Mouse (Mus musculus): Measurements from ENCODE around the gene Usp22. TPM values are rescaled to one million over a fixed set of nuclear protein-coding genes. Genes with fewer than 3 reads are reported as not detected.

The Usp22 gene
- polyA plus RNA-seq, 1 experiment from 2014 or later = 355 TPM

- no peaks in the 10 kb centered on the region for H3K27me3 ChIP-seq
- ATAC-seq (ENCODE audit: low FRiP score) = no peak
- H3K4me2 ChIP-seq = no peak overlapping the region
- H3K4me1 ChIP-seq (replicated peaks) = no peaks in the 10 kb centered on the region; the same call in 1 of the 2 replicates
- H3K4me3 ChIP-seq = no peak overlapping the region
- WGBS = 62% methylated on average over 3 of the region's 3 CpGs
- H3K9ac ChIP-seq = no peak overlapping the region
- 0 out of 2 replicates have a peak overlapping the region, but pooled peaks have one; percentile 10 for H3K27ac ChIP-seq
- peaks cover 99% of the 10 kb centered on the region for H3K36me3 ChIP-seq
- no peaks in the 10 kb centered on the region for H3K9me3 ChIP-seq
These were observed 16.7 kb downstream of the Usp22 start for GRCm38 (mm10) chr11:61158141-61158540.

- no peak for ATAC-seq (ENCODE audit: low FRiP score)
- H3K27ac ChIP-seq = no peak overlapping the region
- peaks cover 97% of the 10 kb centered on the region for H3K36me3 ChIP-seq
- 96% methylated on average over 2 of the region's 2 CpGs for WGBS
- no peaks in the 10 kb centered on the region; the same call in 1 of the 2 replicates for H3K4me1 ChIP-seq (replicated peaks)
- no peaks in the 10 kb centered on the region for H3K27me3 ChIP-seq
- H3K9me3 ChIP-seq = no peaks in the 10 kb centered on the region
- no peak overlapping the region for H3K4me3 ChIP-seq
- H3K9ac ChIP-seq = no peak overlapping the region
- H3K4me2 ChIP-seq = no peak overlapping the region
These were observed 19.1 kb downstream of the Usp22 start for GRCm38 (mm10) chr11:61155727-61156126.

GRCm38 (mm10) chr11:61150233-61151001 lies 24.4 kb downstream of the Usp22 start:
- 73% methylated on average over 6 of the region's 6 CpGs for WGBS
- H3K4me3 ChIP-seq = no peak overlapping the region

GRCm38 (mm10) chr11:61147300-61147683 lies 27.6 kb downstream of the Usp22 start:
- ATAC-seq (ENCODE audit: low FRiP score) = peak; percentile 86
- Histone ChIP-seq H3K9ac (peak overlapping the region; percentile 73), H3K4me2 (peak overlapping the region; percentile 73), H3K4me3 (peak overlapping the region; percentile 42), H3K4me1 (replicated peaks) (peaks cover 19% of the 10 kb centered on the region), H3K9me3 (no peaks in the 10 kb centered on the region), H3K36me3 (peaks cover 14% of the 10 kb centered on the region), H3K27me3 (peaks cover 27% of the 10 kb centered on the region), H3K27ac (no peak overlapping the region)
- WGBS = 6% methylated on average over 32 of the region's 32 CpGs

More at GRCm38 (mm10) chr11:61150233-61151001, 24.4 kb downstream of the Usp22 start:
- no peak for ATAC-seq (ENCODE audit: low FRiP score)
- H3K4me1 ChIP-seq (replicated peaks) = peaks cover 13% of the 10 kb centered on the region
- H3K9me3 ChIP-seq = no peaks in the 10 kb centered on the region
- H3K4me2 ChIP-seq = no peak overlapping the region
- peaks cover 27% of the 10 kb centered on the region for H3K27me3 ChIP-seq
- H3K27ac ChIP-seq = no peak overlapping the region
- H3K9ac ChIP-seq = no peak overlapping the region
- H3K36me3 ChIP-seq = peaks cover 45% of the 10 kb centered on the region

GRCm38 (mm10) chr11:61146645-61147299 lies 28.1 kb downstream of the Usp22 start:
- peak; percentile 44; the same call in 1 of the 2 replicates for ATAC-seq (ENCODE audit: low FRiP score)
- WGBS = 12% methylated on average over 20 of the region's 20 CpGs
- Histone ChIP-seq H3K36me3 (peaks cover 9% of the 10 kb centered on the region), H3K4me3 (peak overlapping the region; percentile 42), H3K27ac (no peak overlapping the region), H3K9me3 (no peaks in the 10 kb centered on the region), H3K4me1 (replicated peaks) (peaks cover 19% of the 10 kb centered on the region), H3K4me2 (peak overlapping the region; percentile 73), H3K9ac (peak overlapping the region; percentile 73), H3K27me3 (peaks cover 27% of the 10 kb centered on the region)

- Histone ChIP-seq H3K27ac (no peak overlapping the region), H3K4me1 (replicated peaks) (peaks cover 19% of the 10 kb centered on the region), H3K27me3 (peaks cover 27% of the 10 kb centered on the region), H3K4me2 (no peak overlapping the region), H3K9me3 (no peaks in the 10 kb centered on the region), H3K9ac (no peak overlapping the region), H3K36me3 (no peaks in the 10 kb centered on the region), H3K4me3 (no peak overlapping the region)
- WGBS = 66% methylated on average over 8 of the region's 8 CpGs
- ATAC-seq (ENCODE audit: low FRiP score) = no peak
These were observed 29.3 kb downstream of the Usp22 start for GRCm38 (mm10) chr11:61145551-61145950.

- no peak overlapping the region for H3K4me3 ChIP-seq
- ATAC-seq (ENCODE audit: low FRiP score) = no peak
- no peak overlapping the region for H3K4me2 ChIP-seq
- no peaks in the 10 kb centered on the region for H3K36me3 ChIP-seq
- no peaks in the 10 kb centered on the region for H3K9me3 ChIP-seq
- H3K27ac ChIP-seq = no peak overlapping the region
- peaks cover 26% of the 10 kb centered on the region for H3K27me3 ChIP-seq
- WGBS = 83% methylated on average over 7 of the region's 7 CpGs
- peaks cover 19% of the 10 kb centered on the region for H3K4me1 ChIP-seq (replicated peaks)
- H3K9ac ChIP-seq = no peak overlapping the region
These were observed 31.0 kb downstream of the Usp22 start for GRCm38 (mm10) chr11:61143564-61144469.

GRCm38 (mm10) chr11:61142941-61143530 lies 31.8 kb downstream of the Usp22 start:
- H3K36me3 ChIP-seq = no peaks in the 10 kb centered on the region
- H3K4me2 ChIP-seq = no peak overlapping the region
- peaks cover 19% of the 10 kb centered on the region for H3K4me1 ChIP-seq (replicated peaks)
- peaks cover 18% of the 10 kb centered on the region; the same call in 1 of the 2 replicates for H3K27me3 ChIP-seq
- WGBS = 85% methylated on average over 6 of the region's 6 CpGs
- H3K9ac ChIP-seq = no peak overlapping the region
- ATAC-seq (ENCODE audit: low FRiP score) = no peak
- no peaks in the 10 kb centered on the region for H3K9me3 ChIP-seq
- no peak overlapping the region for H3K27ac ChIP-seq
- no peak overlapping the region for H3K4me3 ChIP-seq

- no peaks in the 10 kb centered on the region for H3K9me3 ChIP-seq
- H3K27ac ChIP-seq = no peak overlapping the region
- WGBS = 81% methylated on average over 3 of the region's 3 CpGs
- H3K4me2 ChIP-seq = no peak overlapping the region
- H3K9ac ChIP-seq = no peak overlapping the region
- peaks cover 12% of the 10 kb centered on the region for H3K4me1 ChIP-seq (replicated peaks)
- H3K4me3 ChIP-seq = no peak overlapping the region
- no peaks in the 10 kb centered on the region for H3K36me3 ChIP-seq
- peaks cover 11% of the 10 kb centered on the region; the same call in 1 of the 2 replicates for H3K27me3 ChIP-seq
- ATAC-seq (ENCODE audit: low FRiP score) = no peak
These were observed 32.6 kb downstream of the Usp22 start for GRCm38 (mm10) chr11:61142262-61142661.

- H3K4me1 ChIP-seq (replicated peaks) = peaks cover 6% of the 10 kb centered on the region; the same call in 1 of the 2 replicates
- ATAC-seq (ENCODE audit: low FRiP score) = no peak
- H3K27me3 ChIP-seq = peaks cover 5% of the 10 kb centered on the region; the same call in 1 of the 2 replicates
- H3K9me3 ChIP-seq = no peaks in the 10 kb centered on the region
- WGBS = 76% methylated on average over 2 of the region's 2 CpGs
- H3K27ac ChIP-seq = no peak overlapping the region
- no peak overlapping the region for H3K9ac ChIP-seq
- no peak overlapping the region for H3K4me3 ChIP-seq
- H3K36me3 ChIP-seq = no peaks in the 10 kb centered on the region
- H3K4me2 ChIP-seq = no peak overlapping the region
These were observed 33.2 kb downstream of the Usp22 start for GRCm38 (mm10) chr11:61141693-61142092.

GRCm38 (mm10) chr11:61132943-61133342 lies 41.9 kb downstream of the Usp22 start:
- ATAC-seq (ENCODE audit: low FRiP score) = no peak
- no peak overlapping the region for H3K9ac ChIP-seq

More at GRCm38 (mm10) chr11:61132943-61133342, 41.9 kb downstream of the Usp22 start:
- no peaks in the 10 kb centered on the region for H3K36me3 ChIP-seq
- no peak overlapping the region for H3K27ac ChIP-seq
- H3K4me2 ChIP-seq = no peak overlapping the region
- no peak overlapping the region for H3K4me3 ChIP-seq
- WGBS = 89% methylated on average over 2 of the region's 2 CpGs
- H3K27me3 ChIP-seq = no peaks in the 10 kb centered on the region
- H3K4me1 ChIP-seq (replicated peaks) = no peaks in the 10 kb centered on the region
- no peaks in the 10 kb centered on the region for H3K9me3 ChIP-seq

Measured in hindbrain, embryonic 13.5 days (tissue).